16 mouse cellular contexts compared by ENCODE assay signal in genomic region chr13:23938699-23939098, GRCm38 (mm10). TPM values are rescaled to one million over a fixed set of nuclear protein-coding genes. Genes with fewer than 3 reads are reported as not detected.
DNase-seq lines count a peak whose midpoint lies in the region; ATAC-seq lines count a peak whose summit lies in the region.
"Had no signal": no experiment of that assay in that cellular context is flagged by ENCODE, and none has a peak within 500 bp of the region (broad histone marks: within the 10 kb centered on the region; RNA-seq: fewer than 3 reads in every experiment).

No protein-coding gene starts in this region.

- peak; percentile 20 to 37 for DNase-seq in adrenal gland, postnatal 36 days
- no peak for DNase-seq in adrenal gland, postnatal 4 days (ENCODE audit: low spot score in 2 of 2)
- DNase-seq in kidney, adult 8-10 months: peak; percentile 28 to 68
- no peak for DNase-seq in kidney, postnatal 4 days
- DNase-seq in cerebellum, adult 11-12 months: peak; percentile 15
- peak; percentile 35 for DNase-seq in kidney, postnatal 10 days
- no peak for DNase-seq in thymus, postnatal 0 days (ENCODE audit: low spot score)
- DNase-seq: lung, postnatal 14 days had no signal

- ATAC-seq in erythroblast, adult 5-6 weeks (replicated peaks; ENCODE audit: low FRiP score, poor library complexity, severe bottlenecking): no peak
- ATAC-seq: intestine, postnatal 0 days; midbrain, embryonic 13.5 days had no signal

RNA-seq across cellular contexts. Expression of gene Hist1h2aa, which starts 4.4 kb away (rescaled TPM):
- not detected for total RNA-seq in adrenal gland, postnatal 36 days (2021)
- total RNA-seq in adrenal gland, postnatal 4 days (2021): not detected
- total RNA-seq in erythroblast, adult 5-6 weeks (2015; ENCODE audit: low replicate concordance): not detected in 2 replicates
- total RNA-seq in erythroblast, adult 5-6 weeks (2017; ENCODE audit: low replicate concordance): not detected in 2 replicates
- not detected in 2 replicates for polyA plus RNA-seq in thymus, postnatal 0 days (2015; fragmentation: Nextera tagmentation; extraction: Ambion mirVana)
- total RNA-seq: MEL; neutrophil, adult 5-6 weeks had no signal
- polyA plus RNA-seq: embryonic facial prominence, embryonic 10.5 days; heart, embryonic 14.5 days; intestine, postnatal 0 days; limb, embryonic 14.5 days; midbrain, embryonic 13.5 days had no signal

RNA-seq across cellular contexts. Expression of gene Hist1h2ba, which starts 4.7 kb away (rescaled TPM):
- not detected for total RNA-seq in adrenal gland, postnatal 36 days (2021)
- total RNA-seq in adrenal gland, postnatal 4 days (2021): not detected
- not detected in 2 replicates for total RNA-seq in erythroblast, adult 5-6 weeks (2015; ENCODE audit: low replicate concordance)
- not detected in 2 replicates for total RNA-seq in erythroblast, adult 5-6 weeks (2017; ENCODE audit: low replicate concordance)
- not detected in 2 replicates for polyA plus RNA-seq in thymus, postnatal 0 days (2015; fragmentation: Nextera tagmentation; extraction: Ambion mirVana)
- total RNA-seq: MEL; neutrophil, adult 5-6 weeks had no signal
- polyA plus RNA-seq: embryonic facial prominence, embryonic 10.5 days; heart, embryonic 14.5 days; intestine, postnatal 0 days; limb, embryonic 14.5 days; midbrain, embryonic 13.5 days had no signal

RNA-seq across cellular contexts. Expression of gene Slc17a4, which starts 23.9 kb away (rescaled TPM):
- under 1 TPM in 1 of 2 experiments, not detected in 1; 0.23 TPM for total RNA-seq in adrenal gland, postnatal 36 days (2021)
- 1 to 10 TPM; 1.4 to 1.8 TPM for total RNA-seq in adrenal gland, postnatal 4 days (2021)
- total RNA-seq in erythroblast, adult 5-6 weeks (2015; ENCODE audit: low replicate concordance): not detected in 2 replicates
- 0.56 TPM in 1 of 2 replicates, not detected in the other for total RNA-seq in erythroblast, adult 5-6 weeks (2017; ENCODE audit: low replicate concordance)
- 0.10 and 0.23 TPM in 2 replicates for polyA plus RNA-seq in thymus, postnatal 0 days (2015; fragmentation: Nextera tagmentation; extraction: Ambion mirVana)
- total RNA-seq: MEL; neutrophil, adult 5-6 weeks had no signal
- polyA plus RNA-seq: embryonic facial prominence, embryonic 10.5 days; heart, embryonic 14.5 days; limb, embryonic 14.5 days; midbrain, embryonic 13.5 days had no signal

RNA-seq across cellular contexts. Expression of gene Scgn, which starts 52.3 kb away (rescaled TPM):
- total RNA-seq in adrenal gland, postnatal 36 days (2021): 1 to 10 TPM; 2.3 to 4.9 TPM
- total RNA-seq in adrenal gland, postnatal 4 days (2021): 1 to 10 TPM; 1.2 to 3.0 TPM
- not detected in 2 replicates for total RNA-seq in erythroblast, adult 5-6 weeks (2015; ENCODE audit: low replicate concordance)
- not detected in 2 replicates for total RNA-seq in erythroblast, adult 5-6 weeks (2017; ENCODE audit: low replicate concordance)
- polyA plus RNA-seq in thymus, postnatal 0 days (2015; fragmentation: Nextera tagmentation; extraction: Ambion mirVana): 0.44 and 0.50 TPM in 2 replicates
- total RNA-seq: MEL; neutrophil, adult 5-6 weeks had no signal
- polyA plus RNA-seq: heart, embryonic 14.5 days had no signal

Comparison
In these comparisons a context has a peak if more than half of its experiments do, and no peak if none do; other contexts are left out.
1. DNase-seq: peak in adrenal gland, postnatal 36 days (2 of 2), kidney, adult 8-10 months (2 of 2), cerebellum, adult 11-12 months (single experiment) and kidney, postnatal 10 days (single experiment); none in adrenal gland, postnatal 4 days (0 of 2), kidney, postnatal 4 days (0 of 2) and thymus, postnatal 0 days (single experiment).